Mouse (Mus musculus): Measurements from ENCODE around the gene Tmem231.

GRCm38 (mm10) chr8:111870379-111870778 lies 63.3 kb downstream of the Tmem231 start:
- TF ChIP-seq CTCF (IDR thresholded peaks at IDR 0.05) (no peak), POLR2A (IDR thresholded peaks at IDR 0.05; ENCODE audit: insufficient read depth, low read depth, low read length) (no peak)
